Mouse (Mus musculus): ENCODE measurements at regions not wholly inside any gene's neighbourhood (a gene's known extent, or its start where the extent isn't known, plus 50 kb on each side); places are given as distances from the start of the nearest gene placed in this dataset.

DNA sequence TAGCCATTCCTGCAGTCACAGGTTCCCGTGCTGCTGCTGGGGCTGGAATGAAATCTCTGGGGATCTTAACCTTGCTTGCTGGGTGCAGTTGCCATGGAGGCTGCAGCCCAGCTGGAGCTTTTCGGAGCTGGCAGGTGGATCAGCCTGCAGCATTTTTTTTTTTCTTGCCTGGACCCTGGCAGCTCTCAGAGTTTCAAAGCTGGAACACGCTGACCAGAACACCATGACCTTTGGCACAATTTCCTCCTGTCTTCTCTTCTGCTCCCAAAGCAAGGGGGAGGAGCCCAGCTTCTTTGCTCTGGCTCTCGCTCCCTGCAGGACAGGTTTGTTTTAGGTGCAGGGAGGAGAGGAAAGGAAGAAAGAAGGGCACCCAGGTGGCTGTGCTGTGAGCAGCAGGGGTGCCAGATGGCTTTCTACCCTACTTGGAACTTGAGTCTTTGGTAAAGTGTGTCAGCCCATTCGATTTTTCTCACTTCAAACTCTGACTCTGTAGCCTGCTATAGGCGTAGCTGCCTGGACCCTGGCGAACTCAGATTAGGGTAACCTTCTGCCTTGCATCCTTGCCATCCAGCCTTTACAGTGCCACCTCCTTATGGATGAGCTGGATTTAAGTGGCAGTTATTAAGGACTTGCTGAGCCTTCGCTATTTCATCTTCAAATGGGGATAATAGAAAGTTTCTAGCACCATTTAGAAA, 1372.6 kb upstream of the A1bg start:
- ATAC-seq, result 0 out of 2 replicates have a peak, but pooled peaks have one; percentile 24
- Histone ChIP-seq H3K27me3 (replicated peaks; ENCODE audit: control insufficient read depth, insufficient read depth, low read length) (no peaks in the 10 kb centered on the region), H3K4me1 (ENCODE audit: control insufficient read depth, insufficient read depth, low read depth, low read length) (peaks cover 9% of the 10 kb centered on the region), H3K36me3 (ENCODE audit: control insufficient read depth, insufficient read depth, low read length) (no peaks in the 10 kb centered on the region), H3K4me3 (ENCODE audit: low read length) (no peak overlapping the region), H3K27ac (ENCODE audit: low read depth, low read length) (no peak overlapping the region), H3K4me2 (ENCODE audit: low read length) (no peak overlapping the region), H3K9me3 (ENCODE audit: control insufficient read depth, low read length) (no peaks in the 10 kb centered on the region), H3K9ac (ENCODE audit: low read depth, low read length) (no peak overlapping the region)
- WGBS, result 38% methylated on average over 8 of the region's 8 CpGs

DNA sequence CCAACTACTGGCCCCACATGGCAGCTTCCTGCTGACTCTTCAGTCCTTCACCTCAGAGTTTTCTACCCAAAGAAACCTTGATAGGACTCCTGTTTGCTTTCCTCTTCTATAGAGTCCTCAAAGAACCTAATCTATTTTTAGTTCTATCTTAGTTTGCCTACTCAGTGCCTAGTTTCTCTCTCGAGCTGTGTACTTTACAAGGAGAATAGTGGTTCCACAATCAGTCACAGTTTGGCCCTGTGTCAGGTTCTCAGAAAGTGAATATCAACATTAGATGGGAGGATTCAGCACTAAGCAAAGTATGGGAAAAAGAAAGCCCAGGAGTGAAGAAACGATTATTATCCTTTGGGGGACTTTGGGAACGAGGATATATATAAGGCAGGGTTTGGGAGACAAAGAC, 1372.0 kb upstream of the A1bg start:
- WGBS, result 45% methylated on average over 3 of the region's 3 CpGs
- Histone ChIP-seq H3K27ac (ENCODE audit: low read depth, low read length) (no peak overlapping the region), H3K4me2 (ENCODE audit: low read length) (no peak overlapping the region), H3K27me3 (replicated peaks; ENCODE audit: control insufficient read depth, insufficient read depth, low read length) (no peaks in the 10 kb centered on the region), H3K4me1 (ENCODE audit: control insufficient read depth, insufficient read depth, low read depth, low read length) (peaks cover 9% of the 10 kb centered on the region), H3K36me3 (ENCODE audit: control insufficient read depth, insufficient read depth, low read length) (no peaks in the 10 kb centered on the region), H3K9ac (ENCODE audit: low read depth, low read length) (no peak overlapping the region), H3K9me3 (ENCODE audit: control insufficient read depth, low read length) (no peaks in the 10 kb centered on the region), H3K4me3 (ENCODE audit: low read length) (no peak overlapping the region)
- no peak for ATAC-seq

DNA sequence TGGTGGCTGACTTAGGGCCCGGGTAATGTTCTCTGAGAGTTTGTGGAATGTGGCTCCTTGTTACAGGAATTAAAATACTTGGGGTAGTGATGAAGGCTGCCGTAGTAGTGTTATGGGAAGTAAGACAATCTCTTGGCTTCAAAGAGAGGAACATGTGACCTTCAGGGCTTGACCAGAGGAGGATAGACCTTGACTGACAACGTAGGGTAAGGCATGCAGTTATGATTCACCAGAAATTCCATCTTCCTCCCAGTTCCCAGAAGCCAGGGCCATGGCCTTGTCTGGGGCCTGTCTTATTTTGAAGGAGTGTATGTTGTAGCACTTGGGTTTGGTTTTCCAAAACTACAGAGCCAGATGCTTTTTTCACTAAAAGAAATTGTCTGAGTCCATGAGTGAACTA, 1370.1 kb upstream of the A1bg start:
- WGBS, result 93% methylated on average over 3 of the region's 3 CpGs
- peaks cover 9% of the 10 kb centered on the region for H3K4me1 ChIP-seq (ENCODE audit: control insufficient read depth, insufficient read depth, low read depth, low read length)
- H3K4me3 ChIP-seq (ENCODE audit: low read length), result no peak overlapping the region
- no peak overlapping the region for H3K27ac ChIP-seq (ENCODE audit: low read depth, low read length)
- H3K36me3 ChIP-seq (ENCODE audit: control insufficient read depth, insufficient read depth, low read length), result no peaks in the 10 kb centered on the region
- no peak overlapping the region for H3K9ac ChIP-seq (ENCODE audit: low read depth, low read length)
- no peak overlapping the region for H3K4me2 ChIP-seq (ENCODE audit: low read length)
- H3K27me3 ChIP-seq (replicated peaks; ENCODE audit: control insufficient read depth, insufficient read depth, low read length), result no peaks in the 10 kb centered on the region
- no peak for ATAC-seq
- H3K9me3 ChIP-seq (ENCODE audit: control insufficient read depth, low read length), result no peaks in the 10 kb centered on the region

DNA sequence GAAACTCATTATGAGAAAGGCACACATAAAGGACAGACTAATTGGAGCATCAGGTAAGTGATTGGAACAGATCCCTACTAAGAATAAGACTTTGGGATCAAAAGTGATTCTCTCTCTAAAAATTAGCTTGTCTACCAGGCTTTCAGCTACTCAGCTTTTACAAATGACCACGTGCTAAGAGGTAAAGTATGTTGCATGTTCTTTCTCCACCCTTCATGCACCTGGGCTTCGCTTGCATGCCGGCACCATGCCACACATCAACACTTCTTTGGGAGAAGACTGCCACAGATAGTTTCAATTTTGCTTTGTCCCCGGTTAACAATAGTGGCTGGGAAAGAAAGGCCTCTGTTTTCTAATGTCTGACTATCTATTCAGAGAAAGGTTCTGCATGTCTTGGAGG, 1367.9 kb upstream of the A1bg start:
- H3K4me2 ChIP-seq (ENCODE audit: low read length), result no peak overlapping the region
- no peaks in the 10 kb centered on the region for H3K9me3 ChIP-seq (ENCODE audit: control insufficient read depth, low read length)
- no peaks in the 10 kb centered on the region for H3K27me3 ChIP-seq (replicated peaks; ENCODE audit: control insufficient read depth, insufficient read depth, low read length)
- no peaks in the 10 kb centered on the region for H3K36me3 ChIP-seq (ENCODE audit: control insufficient read depth, insufficient read depth, low read length)
- peaks cover 9% of the 10 kb centered on the region for H3K4me1 ChIP-seq (ENCODE audit: control insufficient read depth, insufficient read depth, low read depth, low read length)
- no peak overlapping the region for H3K4me3 ChIP-seq (ENCODE audit: low read length)
- no peak overlapping the region for H3K9ac ChIP-seq (ENCODE audit: low read depth, low read length)
- ATAC-seq, result no peak
- WGBS, result 78% methylated on average over 4 of the region's 4 CpGs
- no peak overlapping the region for H3K27ac ChIP-seq (ENCODE audit: low read depth, low read length)

DNA sequence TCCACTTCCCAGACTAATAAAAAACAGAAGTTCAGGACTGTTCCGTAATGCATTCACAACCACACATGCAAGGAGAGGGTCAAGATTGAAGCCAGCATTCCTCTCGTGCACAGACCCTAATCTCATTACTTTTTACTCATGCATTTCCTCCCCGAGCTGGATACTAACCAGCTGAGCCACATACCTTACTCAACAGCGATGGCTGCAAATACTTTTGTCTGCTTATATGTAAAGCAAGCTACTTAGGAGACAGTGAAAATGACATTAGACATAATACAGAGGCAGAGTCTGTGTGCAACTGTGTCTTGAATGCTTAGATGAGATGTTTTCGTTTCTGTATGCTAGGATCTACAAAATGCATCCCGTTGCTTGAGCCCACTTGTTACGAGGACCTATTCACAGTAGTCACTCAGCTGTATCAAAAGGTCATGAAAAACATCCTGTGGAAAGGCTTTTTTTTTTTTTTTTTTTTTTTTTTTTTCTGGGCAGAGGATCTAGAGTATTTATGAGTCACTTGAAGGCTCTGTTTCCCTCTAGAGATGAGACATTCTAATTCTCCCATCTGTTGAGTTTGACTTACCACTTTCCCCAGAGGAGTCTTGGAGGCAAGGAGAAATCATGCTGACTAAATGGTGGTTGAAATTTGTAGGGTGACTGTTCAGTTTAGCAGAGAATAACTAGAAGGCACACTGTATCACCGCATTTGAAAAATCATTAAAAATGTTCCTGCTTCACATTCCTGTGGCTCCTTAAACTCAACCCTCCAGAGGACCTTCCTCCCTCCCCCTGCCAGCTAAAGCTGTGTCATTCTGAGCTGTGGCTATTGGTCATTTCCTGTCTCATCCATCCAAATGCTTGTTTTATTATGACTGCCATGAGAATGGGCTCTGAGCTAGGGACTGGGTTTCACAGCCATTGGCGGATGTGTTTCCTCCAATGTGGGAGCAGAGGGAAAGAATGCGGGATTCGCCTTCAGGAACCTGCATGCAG, 1364.1 kb upstream of the A1bg start:
- H3K4me2 ChIP-seq (ENCODE audit: low read length), result no peak overlapping the region
- peaks cover 2% of the 10 kb centered on the region for H3K4me1 ChIP-seq (ENCODE audit: control insufficient read depth, insufficient read depth, low read depth, low read length)
- 52% methylated on average over 11 of the region's 11 CpGs for WGBS
- H3K4me3 ChIP-seq (ENCODE audit: low read length), result no peak overlapping the region
- H3K9me3 ChIP-seq (ENCODE audit: control insufficient read depth, low read length), result no peaks in the 10 kb centered on the region
- no peak for ATAC-seq
- no peaks in the 10 kb centered on the region for H3K36me3 ChIP-seq (ENCODE audit: control insufficient read depth, insufficient read depth, low read length)
- no peaks in the 10 kb centered on the region for H3K27me3 ChIP-seq (replicated peaks; ENCODE audit: control insufficient read depth, insufficient read depth, low read length)
- H3K9ac ChIP-seq (ENCODE audit: low read depth, low read length), result no peak overlapping the region
- no peak overlapping the region for H3K27ac ChIP-seq (ENCODE audit: low read depth, low read length)

DNA sequence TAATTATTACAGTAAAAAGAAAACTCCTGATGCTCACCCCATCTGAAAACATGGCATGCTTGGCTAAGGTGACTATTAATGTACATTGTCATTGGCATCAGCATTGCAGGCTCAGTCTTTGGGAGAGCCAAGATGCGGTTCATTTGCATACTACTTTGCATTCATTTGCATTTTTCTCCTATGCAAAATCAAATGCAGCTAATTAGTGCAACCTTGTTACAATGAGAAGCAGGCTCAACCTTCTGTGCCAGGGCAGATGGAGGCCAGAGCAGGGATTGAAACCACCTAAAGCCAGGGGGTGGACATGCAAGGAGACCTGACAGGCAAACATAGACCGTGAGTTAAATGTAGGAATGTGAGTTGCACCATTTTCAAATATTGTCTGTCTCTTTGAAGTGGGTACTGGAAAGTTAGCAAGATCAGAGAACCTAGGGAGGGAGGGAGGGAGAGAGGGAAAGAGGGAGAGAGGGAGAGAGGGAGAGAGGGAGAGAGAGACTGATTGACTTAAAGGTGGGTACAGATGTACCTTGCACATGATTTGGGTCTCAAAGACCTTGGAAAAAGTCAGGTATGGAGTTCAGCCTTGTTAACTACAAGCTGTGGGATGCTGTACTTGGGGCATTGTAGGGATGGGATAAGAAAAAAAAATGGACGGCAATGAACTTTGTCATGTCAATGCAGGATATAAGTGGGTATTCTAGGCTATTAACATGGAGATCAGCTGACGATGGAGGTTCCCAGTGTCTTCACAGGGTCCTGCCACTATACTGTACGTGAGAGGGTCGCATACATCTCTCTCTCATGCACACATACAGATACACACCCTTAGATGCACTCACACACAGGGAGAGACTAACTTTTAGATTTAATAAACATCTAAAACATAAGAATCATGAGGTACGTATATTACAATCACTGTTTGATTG, 1362.1 kb upstream of the A1bg start:
- H3K9me3 ChIP-seq (ENCODE audit: control insufficient read depth, low read length), result no peaks in the 10 kb centered on the region
- 82% methylated on average over 7 of the region's 7 CpGs for WGBS
- H3K4me3 ChIP-seq (ENCODE audit: low read length), result no peak overlapping the region
- no peak overlapping the region for H3K9ac ChIP-seq (ENCODE audit: low read depth, low read length)
- no peaks in the 10 kb centered on the region for H3K36me3 ChIP-seq (ENCODE audit: control insufficient read depth, insufficient read depth, low read length)
- ATAC-seq, result peak; percentile 58
- no peak overlapping the region for H3K27ac ChIP-seq (ENCODE audit: low read depth, low read length)
- peaks cover 2% of the 10 kb centered on the region for H3K4me1 ChIP-seq (ENCODE audit: control insufficient read depth, insufficient read depth, low read depth, low read length)
- no peaks in the 10 kb centered on the region for H3K27me3 ChIP-seq (replicated peaks; ENCODE audit: control insufficient read depth, insufficient read depth, low read length)
- H3K4me2 ChIP-seq (ENCODE audit: low read length), result no peak overlapping the region

DNA sequence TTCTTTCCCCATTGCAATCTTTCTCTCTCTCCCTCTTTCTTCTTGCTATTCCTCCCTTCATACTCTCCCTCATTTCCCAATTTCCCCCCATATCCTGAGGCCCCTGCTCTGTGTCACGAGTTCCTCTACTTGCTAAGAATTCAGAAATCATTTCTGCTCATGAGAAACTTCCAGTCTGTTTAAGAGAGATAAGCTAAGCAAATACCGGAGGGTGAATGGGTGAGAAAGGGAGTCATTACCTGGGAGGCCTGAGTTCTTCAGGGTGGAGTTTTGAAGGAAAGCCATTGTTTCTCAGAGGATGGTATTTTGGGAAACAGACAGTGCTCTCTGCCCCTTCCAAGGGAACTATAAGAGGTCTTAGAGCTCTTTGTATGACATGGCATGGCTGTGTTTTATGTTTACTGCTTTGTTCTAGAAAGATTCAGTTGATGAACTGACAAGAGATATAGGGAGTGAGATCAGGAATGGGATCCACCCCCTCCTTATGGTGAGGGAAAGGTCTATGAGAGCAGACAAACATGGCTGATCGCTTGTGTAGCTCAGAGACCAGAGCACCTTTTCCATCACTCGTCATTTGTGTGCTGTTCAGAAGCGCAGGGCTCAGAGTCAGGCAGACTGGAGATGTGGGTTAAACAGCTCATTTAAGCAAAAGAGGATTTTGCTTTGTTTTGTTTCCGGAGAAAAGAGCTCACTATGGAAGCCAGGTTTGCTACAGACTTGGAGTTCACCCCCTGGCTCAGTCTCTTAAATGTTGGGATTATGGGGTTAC, 1361.0 kb upstream of the A1bg start:
- ATAC-seq, result no peak
- H3K9ac ChIP-seq (ENCODE audit: low read depth, low read length), result no peak overlapping the region
- H3K36me3 ChIP-seq (ENCODE audit: control insufficient read depth, insufficient read depth, low read length), result no peaks in the 10 kb centered on the region
- no peak overlapping the region for H3K27ac ChIP-seq (ENCODE audit: low read depth, low read length)
- whole genome bisulfite sequencing, result 68% methylated on average over 6 of the region's 6 CpGs
- H3K9me3 ChIP-seq (ENCODE audit: control insufficient read depth, low read length), result no peaks in the 10 kb centered on the region
- H3K27me3 ChIP-seq (replicated peaks; ENCODE audit: control insufficient read depth, insufficient read depth, low read length), result no peaks in the 10 kb centered on the region
- peaks cover 2% of the 10 kb centered on the region for H3K4me1 ChIP-seq (ENCODE audit: control insufficient read depth, insufficient read depth, low read depth, low read length)
- no peak overlapping the region for H3K4me3 ChIP-seq (ENCODE audit: low read length)
- H3K4me2 ChIP-seq (ENCODE audit: low read length), result no peak overlapping the region

DNA sequence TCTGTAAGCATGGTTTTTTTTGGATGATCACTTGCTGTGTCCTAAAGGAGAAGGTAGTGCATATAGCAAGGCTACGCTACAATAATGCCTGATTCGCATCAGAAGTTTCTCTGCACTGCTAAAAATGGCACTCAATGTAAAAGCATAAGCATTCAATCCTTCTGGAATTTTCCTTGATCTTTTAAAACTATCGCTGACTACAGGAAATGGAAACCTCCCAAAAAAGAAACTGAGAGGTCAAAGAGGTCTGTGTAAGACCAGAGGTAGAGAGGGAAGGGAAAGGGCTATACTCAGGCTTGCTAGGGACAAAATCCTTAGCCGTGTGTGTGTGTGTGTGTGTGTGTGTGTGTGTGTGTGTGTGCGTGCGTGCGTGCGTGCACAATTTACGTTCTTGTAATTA, 1359.8 kb upstream of the A1bg start:
- Histone ChIP-seq H3K9ac (ENCODE audit: low read depth, low read length) (no peak overlapping the region), H3K27me3 (replicated peaks; ENCODE audit: control insufficient read depth, insufficient read depth, low read length) (no peaks in the 10 kb centered on the region), H3K36me3 (ENCODE audit: control insufficient read depth, insufficient read depth, low read length) (no peaks in the 10 kb centered on the region), H3K4me3 (ENCODE audit: low read length) (no peak overlapping the region), H3K4me2 (ENCODE audit: low read length) (no peak overlapping the region), H3K27ac (ENCODE audit: low read depth, low read length) (no peak overlapping the region), H3K9me3 (ENCODE audit: control insufficient read depth, low read length) (no peaks in the 10 kb centered on the region), H3K4me1 (ENCODE audit: control insufficient read depth, insufficient read depth, low read depth, low read length) (peaks cover 2% of the 10 kb centered on the region)
- no peak for ATAC-seq
- 81% methylated on average over 9 of the region's 9 CpGs for WGBS
